Mouse (Mus musculus): Measurements from ENCODE around the gene Bcl2l12. TPM values are rescaled to one million over a fixed set of nuclear protein-coding genes. Genes with fewer than 3 reads are reported as not detected.

Bcl2l12 gene
- polyA plus RNA-seq, 1 experiment from 2014 or later: 6.4 TPM

DNA sequence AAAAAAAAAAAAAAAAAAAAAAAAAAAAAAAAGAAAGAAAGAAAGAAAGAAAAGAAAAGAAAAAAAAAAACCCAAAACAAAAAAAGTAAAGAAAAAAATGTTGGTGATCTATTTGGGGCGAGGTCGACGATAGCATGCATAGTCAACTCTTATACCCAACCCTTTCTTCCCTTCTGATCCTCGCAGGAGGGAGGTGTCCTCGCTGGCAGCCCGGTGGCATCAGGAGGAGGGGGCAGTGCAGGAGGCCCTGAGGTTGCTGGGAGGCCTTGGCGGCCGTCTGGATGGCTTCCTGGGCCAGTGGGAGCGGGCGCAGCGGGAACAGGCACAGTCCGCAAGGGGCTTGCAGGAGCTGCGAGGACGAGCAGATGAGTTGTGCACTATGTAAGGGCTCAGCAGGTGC is 45.0 kb downstream of the Bcl2l12 start:
- Histone ChIP-seq H3K4me3 (ENCODE audit: low read depth, low read length) (no peak overlapping the region), H3K4me1 (ENCODE audit: control insufficient read depth, insufficient read depth, low read length) (0 out of 2 replicates have a peak, but pooled peaks cover 5% of the 10 kb centered on the region), H3K9ac (replicated peaks; ENCODE audit: low read depth, low read length) (no peak overlapping the region), H3K4me2 (ENCODE audit: low read depth, low read length) (no peak overlapping the region), H3K27me3 (ENCODE audit: control insufficient read depth, insufficient read depth, low read length) (peaks cover 13% of the 10 kb centered on the region), H3K9me3 (ENCODE audit: control insufficient read depth, low read length) (no peaks in the 10 kb centered on the region), H3K36me3 (ENCODE audit: control insufficient read depth, insufficient read depth, low read length) (no peaks in the 10 kb centered on the region), H3K27ac (ENCODE audit: low read depth, low read length) (no peak overlapping the region)
- 55% methylated on average over 13 of the region's 14 CpGs for WGBS
- ATAC-seq (ENCODE audit: low read depth): no peak

DNA sequence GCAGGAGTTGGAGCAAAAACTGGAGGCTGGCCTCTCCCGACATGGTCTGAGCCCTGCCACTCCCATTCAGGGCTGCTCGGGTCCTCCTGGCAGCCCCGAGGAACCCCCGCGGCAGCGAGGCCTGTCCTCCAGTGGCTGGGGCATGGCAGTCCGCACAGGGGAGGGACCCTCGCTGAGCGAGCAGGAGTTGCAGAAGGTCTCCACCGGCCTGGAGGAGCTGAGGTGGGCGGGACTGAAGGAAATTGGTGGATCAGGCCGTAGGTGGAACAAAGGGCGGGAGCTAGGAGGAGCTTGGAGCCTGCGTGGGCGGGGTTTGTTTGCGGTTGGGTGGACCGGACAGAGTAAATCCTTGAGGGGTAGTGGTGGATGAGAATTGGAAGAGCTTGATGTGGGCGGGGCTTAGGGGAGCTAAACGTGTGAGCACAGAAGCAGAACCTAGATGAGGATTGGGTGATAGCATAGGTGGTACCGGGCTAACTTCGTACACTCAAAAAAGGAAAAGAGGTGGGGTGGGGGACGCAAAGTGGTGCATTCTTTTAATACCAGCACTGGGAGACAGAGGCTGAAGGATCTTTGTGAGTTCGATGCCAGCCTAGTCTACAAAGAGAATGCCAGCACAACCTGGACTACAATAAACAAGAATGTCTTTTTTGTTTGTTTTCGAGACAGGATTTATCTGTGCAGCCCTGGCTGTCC is 45.8 kb downstream of the Bcl2l12 start:
- H3K9ac ChIP-seq (replicated peaks; ENCODE audit: low read depth, low read length): peak overlapping the region; percentile 43; the same call in 1 of the 2 replicates
- no peak overlapping the region for H3K27ac ChIP-seq (ENCODE audit: low read depth, low read length)
- peak; percentile 84 for ATAC-seq (ENCODE audit: low read depth)
- H3K4me3 ChIP-seq (ENCODE audit: low read depth, low read length): peak overlapping the region; percentile 34
- H3K36me3 ChIP-seq (ENCODE audit: control insufficient read depth, insufficient read depth, low read length): no peaks in the 10 kb centered on the region
- H3K4me1 ChIP-seq (ENCODE audit: control insufficient read depth, insufficient read depth, low read length): 0 out of 2 replicates have a peak, but pooled peaks cover 5% of the 10 kb centered on the region
- WGBS: 6% methylated on average over 24 of the region's 24 CpGs
- H3K9me3 ChIP-seq (ENCODE audit: control insufficient read depth, low read length): no peaks in the 10 kb centered on the region
- H3K4me2 ChIP-seq (ENCODE audit: low read depth, low read length): peak overlapping the region; percentile 67
- H3K27me3 ChIP-seq (ENCODE audit: control insufficient read depth, insufficient read depth, low read length): peaks cover 13% of the 10 kb centered on the region

DNA sequence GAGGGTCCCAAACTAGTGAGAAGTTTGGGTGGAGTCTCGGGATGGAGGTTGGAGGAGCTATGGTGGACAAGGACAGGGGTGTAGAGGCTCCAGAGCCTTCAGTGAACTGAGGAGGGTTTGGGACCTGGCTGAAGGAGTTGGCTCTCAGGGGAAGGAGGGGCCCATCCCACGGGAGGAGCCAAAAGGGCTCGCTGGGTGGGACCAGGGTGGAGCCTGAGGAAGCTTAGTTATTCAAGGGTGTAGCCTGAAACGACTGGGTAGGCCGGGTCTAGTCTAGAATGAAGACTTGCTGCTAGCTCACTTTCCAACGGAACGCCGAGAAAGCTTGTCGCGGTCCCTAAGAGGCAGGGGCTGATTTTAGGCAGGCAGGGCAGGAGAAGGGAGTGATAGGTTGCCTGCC is 46.6 kb downstream of the Bcl2l12 start:
- no peak overlapping the region for H3K27ac ChIP-seq (ENCODE audit: low read depth, low read length)
- ATAC-seq (ENCODE audit: low read depth): peak; percentile 36; the same call in 1 of the 2 replicates

DNA sequence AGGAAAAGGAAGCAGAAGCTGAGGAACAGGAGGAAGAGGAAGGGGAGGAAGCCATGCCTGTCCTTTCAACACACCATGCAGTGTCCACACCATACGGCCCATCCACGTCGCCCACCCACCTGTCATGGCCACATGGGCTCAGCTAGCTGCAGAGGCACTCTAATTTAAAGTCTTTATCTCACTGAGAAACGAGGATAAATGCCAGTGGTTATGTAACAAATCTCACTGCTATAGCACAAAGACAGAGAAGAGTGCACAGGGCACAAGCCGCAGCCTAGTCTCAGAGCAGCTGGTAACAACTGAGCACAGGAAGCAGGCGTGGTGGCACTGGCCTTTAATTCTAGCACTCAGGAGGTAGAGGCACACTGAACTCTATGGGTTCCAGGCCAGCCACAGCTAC is 48.6 kb downstream of the Bcl2l12 start:
- no peak for ATAC-seq (ENCODE audit: low read depth)
- H3K4me2 ChIP-seq (ENCODE audit: low read depth, low read length): no peak overlapping the region
- H3K4me1 ChIP-seq (ENCODE audit: control insufficient read depth, insufficient read depth, low read length): 0 out of 2 replicates have a peak, but pooled peaks cover 3% of the 10 kb centered on the region
- no peak overlapping the region for H3K27ac ChIP-seq (ENCODE audit: low read depth, low read length)
- no peak overlapping the region for H3K4me3 ChIP-seq (ENCODE audit: low read depth, low read length)
- H3K9ac ChIP-seq (replicated peaks; ENCODE audit: low read depth, low read length): no peak overlapping the region
- H3K36me3 ChIP-seq (ENCODE audit: control insufficient read depth, insufficient read depth, low read length): no peaks in the 10 kb centered on the region
- peaks cover 13% of the 10 kb centered on the region for H3K27me3 ChIP-seq (ENCODE audit: control insufficient read depth, insufficient read depth, low read length)
- no peaks in the 10 kb centered on the region for H3K9me3 ChIP-seq (ENCODE audit: control insufficient read depth, low read length)
- 76% methylated on average over 6 of the region's 6 CpGs for WGBS

More for the DNA sequence above, 46.6 kb downstream of the Bcl2l12 start:
- peak overlapping the region; percentile 67 for H3K4me2 ChIP-seq (ENCODE audit: low read depth, low read length)
- 0 out of 2 replicates have a peak, but pooled peaks cover 4% of the 10 kb centered on the region for H3K4me1 ChIP-seq (ENCODE audit: control insufficient read depth, insufficient read depth, low read length)
- H3K9ac ChIP-seq (replicated peaks; ENCODE audit: low read depth, low read length): no peak overlapping the region
- H3K36me3 ChIP-seq (ENCODE audit: control insufficient read depth, insufficient read depth, low read length): no peaks in the 10 kb centered on the region
- no peaks in the 10 kb centered on the region for H3K9me3 ChIP-seq (ENCODE audit: control insufficient read depth, low read length)
- H3K27me3 ChIP-seq (ENCODE audit: control insufficient read depth, insufficient read depth, low read length): peaks cover 13% of the 10 kb centered on the region
- WGBS: 1% methylated on average over 10 of the region's 10 CpGs
- peak overlapping the region; percentile 34 for H3K4me3 ChIP-seq (ENCODE audit: low read depth, low read length)

DNA sequence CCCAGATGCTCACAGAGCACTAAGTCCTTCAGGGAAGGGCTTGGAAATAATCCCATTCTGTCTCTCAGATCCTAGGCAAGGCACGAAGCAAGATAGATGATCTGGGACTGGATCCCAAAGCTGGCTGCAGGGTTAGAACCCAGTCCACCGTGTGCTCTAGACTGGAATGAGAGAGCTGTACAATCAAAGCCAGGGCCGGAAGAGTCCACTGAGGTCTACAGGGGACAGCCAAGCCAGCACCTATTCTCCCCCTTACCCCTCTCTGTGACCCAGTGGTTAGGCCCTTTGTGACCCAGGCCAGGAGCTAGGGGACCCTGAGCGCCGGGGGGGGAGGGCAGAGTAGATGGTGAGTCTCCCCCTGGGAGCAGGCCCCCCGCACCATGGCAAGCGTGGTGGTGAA is 55.6 kb downstream of the Bcl2l12 start, which contains the start of gene Tsks:
Tsks (plus strand) TSS at position 301 of the 400 bp plus-strand sequence.
- Histone ChIP-seq H3K27ac (ENCODE audit: low read depth, low read length) (no peak within 1 kb of the TSS), H3K9me3 (ENCODE audit: control insufficient read depth, low read length) (no peaks in the 10 kb centered on the region), H3K9ac (replicated peaks; ENCODE audit: low read depth, low read length) (no peak within 1 kb of the TSS), H3K27me3 (ENCODE audit: control insufficient read depth, insufficient read depth, low read length) (no peaks in the 10 kb centered on the region), H3K4me2 (ENCODE audit: low read depth, low read length) (no peak within 1 kb of the TSS), H3K4me3 (ENCODE audit: low read depth, low read length) (no peak within 1 kb of the TSS), H3K36me3 (ENCODE audit: control insufficient read depth, insufficient read depth, low read length) (no peaks in the 10 kb centered on the region), H3K4me1 (ENCODE audit: control insufficient read depth, insufficient read depth, low read length) (no peaks in the 10 kb centered on the region)
- 79% methylated on average over 7 of the region's 7 CpGs for WGBS
- no peak for ATAC-seq (ENCODE audit: low read depth)

Small RNA genes lying within 50 kb of the gene (microRNA-seq; reads per million reads assigned to microRNA genes)
- not detected for gene Mir7054

Other genes with a start within 250 kb of the Bcl2l12 start
- 0.95 and 1.0 TPM in 2 replicates for gene Zfp473, start 247.7 kb downstream of the Bcl2l12 start, polyA plus RNA-seq (2014; fragmentation: Nextera tagmentation; extraction: Ambion mirVana)
- gene Nup62, start 182.6 kb downstream of the Bcl2l12 start, polyA plus RNA-seq (2014; fragmentation: Nextera tagmentation; extraction: Ambion mirVana): 22.4 and 26.3 TPM in 2 replicates
- gene Il4i1, start 182.3 kb downstream of the Bcl2l12 start, polyA plus RNA-seq (2014; fragmentation: Nextera tagmentation; extraction: Ambion mirVana): 1.6 and 1.7 TPM in 2 replicates
- gene Atf5, start 182.1 kb downstream of the Bcl2l12 start, polyA plus RNA-seq (2014; fragmentation: Nextera tagmentation; extraction: Ambion mirVana): 2.1 and 2.3 TPM in 2 replicates
- 36.4 and 46.8 TPM in 2 replicates for gene Akt1s1, start 149.7 kb downstream of the Bcl2l12 start, polyA plus RNA-seq (2014; fragmentation: Nextera tagmentation; extraction: Ambion mirVana)
- gene Tbc1d17, start 149.6 kb downstream of the Bcl2l12 start, polyA plus RNA-seq (2014; fragmentation: Nextera tagmentation; extraction: Ambion mirVana): 92.5 and 96.4 TPM in 2 replicates
- 27.1 and 28.8 TPM in 2 replicates for gene Pnkp, start 141.6 kb downstream of the Bcl2l12 start, polyA plus RNA-seq (2014; fragmentation: Nextera tagmentation; extraction: Ambion mirVana)
- gene Ptov1, start 128.9 kb downstream of the Bcl2l12 start, polyA plus RNA-seq (2014; fragmentation: Nextera tagmentation; extraction: Ambion mirVana): 475 and 479 TPM in 2 replicates
- 85.7 and 91.1 TPM in 2 replicates for gene Med25, start 106.0 kb downstream of the Bcl2l12 start, polyA plus RNA-seq (2014; fragmentation: Nextera tagmentation; extraction: Ambion mirVana)
- gene Fuz, start 102.6 kb downstream of the Bcl2l12 start, polyA plus RNA-seq (2014; fragmentation: Nextera tagmentation; extraction: Ambion mirVana): 14.5 and 16.0 TPM in 2 replicates
- gene Ap2a1, start 69.2 kb downstream of the Bcl2l12 start, polyA plus RNA-seq (2014; fragmentation: Nextera tagmentation; extraction: Ambion mirVana): 120 and 128 TPM in 2 replicates
- 0.11 and 0.19 TPM in 2 replicates for gene Tsks, start 55.5 kb downstream of the Bcl2l12 start, polyA plus RNA-seq (2014; fragmentation: Nextera tagmentation; extraction: Ambion mirVana)
- 54.3 and 60.3 TPM in 2 replicates for gene Cpt1c, start 23.9 kb downstream of the Bcl2l12 start, polyA plus RNA-seq (2014; fragmentation: Nextera tagmentation; extraction: Ambion mirVana)
- 189 and 206 TPM in 2 replicates for gene Prmt1, start 12.1 kb downstream of the Bcl2l12 start, polyA plus RNA-seq (2014; fragmentation: Nextera tagmentation; extraction: Ambion mirVana)
- 53.8 and 60.2 TPM in 2 replicates for gene Irf3, start 1.1 kb downstream of the Bcl2l12 start, polyA plus RNA-seq (2014; fragmentation: Nextera tagmentation; extraction: Ambion mirVana)
- gene Scaf1, start 17.7 kb upstream of the Bcl2l12 start, polyA plus RNA-seq (2014; fragmentation: Nextera tagmentation; extraction: Ambion mirVana): 61.6 and 68.6 TPM in 2 replicates
- 9.0 and 13.7 TPM in 2 replicates for gene Rras, start 19.2 kb upstream of the Bcl2l12 start, polyA plus RNA-seq (2014; fragmentation: Nextera tagmentation; extraction: Ambion mirVana)
- gene Prr12, start 54.2 kb upstream of the Bcl2l12 start, polyA plus RNA-seq (2014; fragmentation: Nextera tagmentation; extraction: Ambion mirVana): 17.3 and 17.9 TPM in 2 replicates
- 65.4 and 67.3 TPM in 2 replicates for gene Nosip, start 63.7 kb upstream of the Bcl2l12 start, polyA plus RNA-seq (2014; fragmentation: Nextera tagmentation; extraction: Ambion mirVana)
- 12.7 and 12.8 TPM in 2 replicates for gene Prrg2, start 64.0 kb upstream of the Bcl2l12 start, polyA plus RNA-seq (2014; fragmentation: Nextera tagmentation; extraction: Ambion mirVana)
- gene Rcn3, start 93.5 kb upstream of the Bcl2l12 start, polyA plus RNA-seq (2014; fragmentation: Nextera tagmentation; extraction: Ambion mirVana): 23.7 and 118 TPM in 2 replicates
- gene Fcgrt, start 105.1 kb upstream of the Bcl2l12 start, polyA plus RNA-seq (2014; fragmentation: Nextera tagmentation; extraction: Ambion mirVana): 7.0 and 36.4 TPM in 2 replicates
- gene Rps11, start 125.7 kb upstream of the Bcl2l12 start, polyA plus RNA-seq (2014; fragmentation: Nextera tagmentation; extraction: Ambion mirVana): 781 and 868 TPM in 2 replicates
- gene Rpl13a, start 130.0 kb upstream of the Bcl2l12 start, polyA plus RNA-seq (2014; fragmentation: Nextera tagmentation; extraction: Ambion mirVana): 668 and 729 TPM in 2 replicates
- gene Gm45713, start 137.5 kb upstream of the Bcl2l12 start, polyA plus RNA-seq (2014; fragmentation: Nextera tagmentation; extraction: Ambion mirVana): 0.33 TPM in 1 of 2 replicates, not detected in the other
- 1.3 and 1.6 TPM in 2 replicates for gene Flt3l, start 137.7 kb upstream of the Bcl2l12 start, polyA plus RNA-seq (2014; fragmentation: Nextera tagmentation; extraction: Ambion mirVana)
- 90.4 and 91.2 TPM in 2 replicates for gene Pih1d1, start 155.6 kb upstream of the Bcl2l12 start, polyA plus RNA-seq (2014; fragmentation: Nextera tagmentation; extraction: Ambion mirVana)
- gene Aldh16a1, start 155.9 kb upstream of the Bcl2l12 start, polyA plus RNA-seq (2014; fragmentation: Nextera tagmentation; extraction: Ambion mirVana): 16.9 and 19.8 TPM in 2 replicates
- gene Slc17a7, start 165.2 kb upstream of the Bcl2l12 start, polyA plus RNA-seq (2014; fragmentation: Nextera tagmentation; extraction: Ambion mirVana): 0.71 TPM in 1 of 2 replicates, not detected in the other
- gene Gfy, start 180.9 kb upstream of the Bcl2l12 start, polyA plus RNA-seq (2014; fragmentation: Nextera tagmentation; extraction: Ambion mirVana): not detected in 2 replicates
- gene Pth2, start 182.3 kb upstream of the Bcl2l12 start, polyA plus RNA-seq (2014; fragmentation: Nextera tagmentation; extraction: Ambion mirVana): not detected in 2 replicates
- 0.15 and 0.50 TPM in 2 replicates for gene Ccdc155, start 206.2 kb upstream of the Bcl2l12 start, polyA plus RNA-seq (2014; fragmentation: Nextera tagmentation; extraction: Ambion mirVana)
- 11.8 and 12.9 TPM in 2 replicates for gene Dkkl1, start 213.4 kb upstream of the Bcl2l12 start, polyA plus RNA-seq (2014; fragmentation: Nextera tagmentation; extraction: Ambion mirVana)
- 24.5 and 39.9 TPM in 2 replicates for gene Tead2, start 217.0 kb upstream of the Bcl2l12 start, polyA plus RNA-seq (2014; fragmentation: Nextera tagmentation; extraction: Ambion mirVana)
- gene Cd37, start 240.4 kb upstream of the Bcl2l12 start, polyA plus RNA-seq (2014; fragmentation: Nextera tagmentation; extraction: Ambion mirVana): 1.0 and 1.6 TPM in 2 replicates
- gene Slc6a16, start 242.4 kb upstream of the Bcl2l12 start, polyA plus RNA-seq (2014; fragmentation: Nextera tagmentation; extraction: Ambion mirVana): 0.75 and 0.99 TPM in 2 replicates